Mouse (Mus musculus): Measurements from ENCODE around the gene Kcnma1. TPM values are rescaled to one million over a fixed set of nuclear protein-coding genes. Genes with fewer than 3 reads are reported as not detected.

Gene Kcnma1
- polyA plus RNA-seq, 1 experiment from 2014 or later: 0.39 TPM

DNA sequence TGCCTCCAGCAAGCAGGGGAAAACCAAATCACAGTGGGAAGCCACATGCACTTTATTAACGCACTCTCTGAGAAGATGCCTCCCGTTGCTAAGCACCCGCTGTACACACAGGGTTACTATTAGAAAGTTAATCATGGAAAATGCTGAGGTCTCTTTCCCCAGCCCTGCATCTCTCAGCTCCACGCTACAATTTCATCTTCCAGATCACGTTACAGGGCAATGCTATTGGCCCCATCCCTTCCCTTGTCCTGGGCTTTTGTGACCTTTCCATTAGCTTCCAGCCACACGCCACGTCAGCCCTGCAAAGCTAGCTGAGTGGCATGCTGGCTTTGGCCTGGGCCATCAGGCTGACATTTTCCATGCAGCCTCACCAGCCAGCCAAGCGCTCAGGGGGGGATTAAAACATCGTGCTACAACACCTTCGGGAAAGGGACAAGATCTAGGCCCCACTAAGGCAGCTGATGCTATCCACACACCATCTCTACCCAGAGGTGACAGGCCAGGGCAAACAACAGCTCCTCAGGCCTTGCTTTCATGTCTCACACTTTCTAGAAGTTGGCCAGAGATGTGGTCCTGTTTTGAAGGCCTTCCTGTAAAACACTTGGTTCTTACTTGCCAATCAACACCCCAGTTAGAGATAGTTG lies 111.5 kb downstream of the Kcnma1 start:
- no peak overlapping the region for H3K27ac ChIP-seq (ENCODE audit: low read depth, low read length)
- no peaks in the 10 kb centered on the region for H3K27me3 ChIP-seq (ENCODE audit: control insufficient read depth, insufficient read depth, low read length)
- H3K9me3 ChIP-seq (replicated peaks; ENCODE audit: control insufficient read depth, low read length): no peaks in the 10 kb centered on the region
- H3K4me1 ChIP-seq (ENCODE audit: control insufficient read depth, insufficient read depth, low read length): peaks cover 4% of the 10 kb centered on the region
- WGBS (ENCODE audit: insufficient replicate concordance): 43% methylated on average over 10 of the region's 10 CpGs
- H3K4me2 ChIP-seq: no peak overlapping the region
- H3K36me3 ChIP-seq (ENCODE audit: control insufficient read depth, insufficient read depth, low read length): no peaks in the 10 kb centered on the region
- no peak overlapping the region for H3K9ac ChIP-seq (ENCODE audit: low read depth, low read length)
- H3K4me3 ChIP-seq (ENCODE audit: low read depth, low read length): no peak overlapping the region
- no peak for ATAC-seq (replicated peaks; ENCODE audit: insufficient number of reproducible peaks, low FRiP score, low TSS enrichment)

DNA sequence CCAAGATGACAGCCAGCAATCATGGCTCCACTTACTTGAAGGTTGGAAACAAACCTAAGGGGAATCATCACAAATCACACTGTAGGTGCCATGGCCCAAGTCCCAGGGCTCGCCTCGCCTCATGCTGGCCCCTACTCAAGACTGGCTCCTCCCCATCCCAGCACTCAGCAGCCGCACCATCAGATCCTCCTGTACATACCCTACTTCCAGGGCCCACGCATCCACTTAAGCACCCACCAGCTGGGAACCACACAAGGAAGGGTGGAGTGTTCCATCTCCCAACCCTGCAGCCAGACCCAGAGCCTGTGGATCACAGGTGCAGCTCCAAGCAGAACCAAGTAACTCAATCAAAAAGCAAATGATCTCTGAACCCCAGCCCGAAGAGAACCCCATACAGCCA lies 114.8 kb downstream of the Kcnma1 start:
- H3K9ac ChIP-seq (ENCODE audit: low read depth, low read length): no peak overlapping the region
- H3K4me1 ChIP-seq (ENCODE audit: control insufficient read depth, insufficient read depth, low read length): peaks cover 4% of the 10 kb centered on the region
- no peak for ATAC-seq (replicated peaks; ENCODE audit: insufficient number of reproducible peaks, low FRiP score, low TSS enrichment)
- H3K36me3 ChIP-seq (ENCODE audit: control insufficient read depth, insufficient read depth, low read length): no peaks in the 10 kb centered on the region
- H3K27me3 ChIP-seq (ENCODE audit: control insufficient read depth, insufficient read depth, low read length): no peaks in the 10 kb centered on the region
- H3K9me3 ChIP-seq (replicated peaks; ENCODE audit: control insufficient read depth, low read length): no peaks in the 10 kb centered on the region
- whole genome bisulfite sequencing (ENCODE audit: insufficient replicate concordance): 71% methylated on average over 5 of the region's 5 CpGs
- no peak overlapping the region for H3K4me3 ChIP-seq (ENCODE audit: low read depth, low read length)
- H3K4me2 ChIP-seq: no peak overlapping the region
- no peak overlapping the region for H3K27ac ChIP-seq (ENCODE audit: low read depth, low read length)

DNA sequence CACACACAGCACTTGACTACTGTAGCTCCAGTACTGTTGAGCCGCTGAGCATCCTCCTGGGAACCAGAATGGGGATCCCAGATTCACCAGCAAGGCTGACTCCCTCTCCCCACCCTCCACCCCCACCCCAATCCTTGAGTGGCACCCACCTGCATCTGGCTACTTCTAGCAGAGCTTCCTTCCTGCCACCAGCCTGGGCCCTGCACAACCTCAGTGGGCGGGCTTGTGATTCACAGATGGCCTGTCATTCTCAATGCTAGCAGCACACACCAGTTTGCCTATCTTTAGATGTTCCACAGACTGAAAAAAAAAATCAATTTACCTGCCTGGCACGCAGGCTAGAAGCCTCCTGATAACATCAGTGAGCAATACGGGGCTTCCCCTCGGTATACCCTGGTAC lies 116.5 kb downstream of the Kcnma1 start:
- no peaks in the 10 kb centered on the region for H3K36me3 ChIP-seq (ENCODE audit: control insufficient read depth, insufficient read depth, low read length)
- no peak overlapping the region for H3K4me3 ChIP-seq (ENCODE audit: low read depth, low read length)
- H3K4me2 ChIP-seq: no peak overlapping the region
- no peak overlapping the region for H3K27ac ChIP-seq (ENCODE audit: low read depth, low read length)
- no peaks in the 10 kb centered on the region for H3K27me3 ChIP-seq (ENCODE audit: control insufficient read depth, insufficient read depth, low read length)
- H3K4me1 ChIP-seq (ENCODE audit: control insufficient read depth, insufficient read depth, low read length): peaks cover 2% of the 10 kb centered on the region
- 70% methylated on average over 5 of the region's 5 CpGs for WGBS (ENCODE audit: insufficient replicate concordance)
- no peak for ATAC-seq (replicated peaks; ENCODE audit: insufficient number of reproducible peaks, low FRiP score, low TSS enrichment)
- H3K9ac ChIP-seq (ENCODE audit: low read depth, low read length): no peak overlapping the region
- H3K9me3 ChIP-seq (replicated peaks; ENCODE audit: control insufficient read depth, low read length): no peaks in the 10 kb centered on the region

GRCm38 (mm10) chr14:23896036-23896435 lies 118.3 kb downstream of the Kcnma1 start:
- no peak overlapping the region for H3K27ac ChIP-seq (ENCODE audit: low read depth, low read length)
- H3K4me1 ChIP-seq (ENCODE audit: control insufficient read depth, insufficient read depth, low read length): no peaks in the 10 kb centered on the region
- H3K9me3 ChIP-seq (replicated peaks; ENCODE audit: control insufficient read depth, low read length): no peaks in the 10 kb centered on the region
- no peaks in the 10 kb centered on the region for H3K27me3 ChIP-seq (ENCODE audit: control insufficient read depth, insufficient read depth, low read length)
- H3K4me3 ChIP-seq (ENCODE audit: low read depth, low read length): no peak overlapping the region
- no peaks in the 10 kb centered on the region for H3K36me3 ChIP-seq (ENCODE audit: control insufficient read depth, insufficient read depth, low read length)
- ATAC-seq (replicated peaks; ENCODE audit: insufficient number of reproducible peaks, low FRiP score, low TSS enrichment): no peak
- no peak overlapping the region for H3K4me2 ChIP-seq
- WGBS (ENCODE audit: insufficient replicate concordance): 78% methylated on average over 3 of the region's 3 CpGs
- H3K9ac ChIP-seq (ENCODE audit: low read depth, low read length): no peak overlapping the region

DNA sequence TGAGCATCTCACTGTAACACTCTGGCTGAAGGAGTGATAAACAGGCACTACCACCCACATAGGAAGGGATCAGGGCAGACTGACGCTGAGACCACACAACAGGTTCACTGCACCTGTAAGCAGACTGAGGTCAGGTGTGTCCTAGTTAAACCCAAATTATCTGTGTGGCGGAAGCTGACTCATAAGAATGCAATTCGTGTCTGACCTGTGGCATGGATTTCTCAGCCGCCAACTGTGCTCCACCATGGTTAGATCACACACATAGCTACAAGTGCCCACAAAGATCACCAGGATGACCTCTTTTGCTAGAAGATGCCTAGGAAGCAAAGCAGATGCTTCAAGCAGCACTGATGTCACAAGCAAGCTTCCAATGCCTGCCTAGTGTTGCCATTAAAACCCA lies 128.2 kb downstream of the Kcnma1 start:
- Histone ChIP-seq H3K4me1 (ENCODE audit: control insufficient read depth, insufficient read depth, low read length) (0 out of 2 replicates have a peak, but pooled peaks cover 3% of the 10 kb centered on the region), H3K4me2 (no peak overlapping the region), H3K4me3 (ENCODE audit: low read depth, low read length) (no peak overlapping the region), H3K9ac (ENCODE audit: low read depth, low read length) (no peak overlapping the region), H3K27ac (ENCODE audit: low read depth, low read length) (no peak overlapping the region), H3K36me3 (ENCODE audit: control insufficient read depth, insufficient read depth, low read length) (no peaks in the 10 kb centered on the region), H3K27me3 (ENCODE audit: control insufficient read depth, insufficient read depth, low read length) (no peaks in the 10 kb centered on the region), H3K9me3 (replicated peaks; ENCODE audit: control insufficient read depth, low read length) (no peaks in the 10 kb centered on the region)
- no peak for ATAC-seq (replicated peaks; ENCODE audit: insufficient number of reproducible peaks, low FRiP score, low TSS enrichment)
- 58% methylated on average over 4 of the region's 4 CpGs for WGBS (ENCODE audit: insufficient replicate concordance)

DNA sequence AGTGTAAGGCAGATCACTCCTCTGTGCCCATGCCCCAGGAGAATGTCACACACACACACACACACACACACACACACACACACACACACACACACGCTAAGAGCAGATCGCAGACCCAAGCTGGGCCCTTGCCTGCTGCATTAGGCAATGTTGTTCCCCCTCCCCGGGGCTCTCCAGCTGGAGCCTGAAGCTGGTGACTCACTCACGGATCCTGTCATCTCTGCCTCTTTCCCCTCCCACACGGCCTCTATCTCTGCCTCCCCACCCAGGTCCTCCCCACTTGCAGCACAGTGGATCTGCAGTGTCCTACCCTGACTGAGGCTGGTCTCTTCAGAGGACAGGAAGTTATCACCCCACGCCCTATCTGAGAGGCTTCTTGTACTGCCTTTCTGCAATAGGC lies 128.8 kb downstream of the Kcnma1 start:
- no peaks in the 10 kb centered on the region for H3K36me3 ChIP-seq (ENCODE audit: control insufficient read depth, insufficient read depth, low read length)
- no peak for ATAC-seq (replicated peaks; ENCODE audit: insufficient number of reproducible peaks, low FRiP score, low TSS enrichment)
- H3K4me3 ChIP-seq (ENCODE audit: low read depth, low read length): no peak overlapping the region
- H3K27ac ChIP-seq (ENCODE audit: low read depth, low read length): no peak overlapping the region
- WGBS (ENCODE audit: insufficient replicate concordance): 28% methylated on average over 6 of the region's 6 CpGs
- no peak overlapping the region for H3K4me2 ChIP-seq
- H3K9ac ChIP-seq (ENCODE audit: low read depth, low read length): no peak overlapping the region
- 0 out of 2 replicates have a peak, but pooled peaks cover 3% of the 10 kb centered on the region for H3K4me1 ChIP-seq (ENCODE audit: control insufficient read depth, insufficient read depth, low read length)
- no peaks in the 10 kb centered on the region for H3K9me3 ChIP-seq (replicated peaks; ENCODE audit: control insufficient read depth, low read length)
- no peaks in the 10 kb centered on the region for H3K27me3 ChIP-seq (ENCODE audit: control insufficient read depth, insufficient read depth, low read length)

GRCm38 (mm10) chr14:23885071-23885470 lies 129.2 kb downstream of the Kcnma1 start:
- Histone ChIP-seq H3K36me3 (ENCODE audit: control insufficient read depth, insufficient read depth, low read length) (no peaks in the 10 kb centered on the region), H3K9ac (ENCODE audit: low read depth, low read length) (no peak overlapping the region), H3K27me3 (ENCODE audit: control insufficient read depth, insufficient read depth, low read length) (no peaks in the 10 kb centered on the region), H3K4me2 (no peak overlapping the region), H3K4me1 (ENCODE audit: control insufficient read depth, insufficient read depth, low read length) (0 out of 2 replicates have a peak, but pooled peaks cover 3% of the 10 kb centered on the region), H3K4me3 (ENCODE audit: low read depth, low read length) (no peak overlapping the region), H3K27ac (ENCODE audit: low read depth, low read length) (no peak overlapping the region), H3K9me3 (replicated peaks; ENCODE audit: control insufficient read depth, low read length) (no peaks in the 10 kb centered on the region)
- WGBS (ENCODE audit: insufficient replicate concordance): 74% methylated on average over 4 of the region's 4 CpGs
- ATAC-seq (replicated peaks; ENCODE audit: insufficient number of reproducible peaks, low FRiP score, low TSS enrichment): no peak

GRCm38 (mm10) chr14:23882001-23882400 lies 132.3 kb downstream of the Kcnma1 start:
- H3K4me2 ChIP-seq: no peak overlapping the region
- H3K27ac ChIP-seq (ENCODE audit: low read depth, low read length): no peak overlapping the region
- H3K9me3 ChIP-seq (replicated peaks; ENCODE audit: control insufficient read depth, low read length): no peaks in the 10 kb centered on the region
- H3K36me3 ChIP-seq (ENCODE audit: control insufficient read depth, insufficient read depth, low read length): no peaks in the 10 kb centered on the region
- ATAC-seq (replicated peaks; ENCODE audit: insufficient number of reproducible peaks, low FRiP score, low TSS enrichment): no peak
- H3K9ac ChIP-seq (ENCODE audit: low read depth, low read length): no peak overlapping the region
- H3K4me3 ChIP-seq (ENCODE audit: low read depth, low read length): no peak overlapping the region
- WGBS (ENCODE audit: insufficient replicate concordance): 50% methylated on average over 1 of the region's 1 CpGs
- H3K4me1 ChIP-seq (ENCODE audit: control insufficient read depth, insufficient read depth, low read length): peaks cover 8% of the 10 kb centered on the region; the same call in 1 of the 2 replicates
- H3K27me3 ChIP-seq (ENCODE audit: control insufficient read depth, insufficient read depth, low read length): no peaks in the 10 kb centered on the region

GRCm38 (mm10) chr14:23879331-23879730 lies 135.0 kb downstream of the Kcnma1 start:
- no peaks in the 10 kb centered on the region for H3K27me3 ChIP-seq (ENCODE audit: control insufficient read depth, insufficient read depth, low read length)
- no peaks in the 10 kb centered on the region for H3K9me3 ChIP-seq (replicated peaks; ENCODE audit: control insufficient read depth, low read length)
- WGBS (ENCODE audit: insufficient replicate concordance): 76% methylated on average over 3 of the region's 3 CpGs
- no peaks in the 10 kb centered on the region for H3K36me3 ChIP-seq (ENCODE audit: control insufficient read depth, insufficient read depth, low read length)
- no peak overlapping the region for H3K4me3 ChIP-seq (ENCODE audit: low read depth, low read length)
- H3K4me2 ChIP-seq: no peak overlapping the region
- H3K27ac ChIP-seq (ENCODE audit: low read depth, low read length): no peak overlapping the region
- no peak for ATAC-seq (replicated peaks; ENCODE audit: insufficient number of reproducible peaks, low FRiP score, low TSS enrichment)
- no peak overlapping the region for H3K9ac ChIP-seq (ENCODE audit: low read depth, low read length)
- H3K4me1 ChIP-seq (ENCODE audit: control insufficient read depth, insufficient read depth, low read length): peaks cover 6% of the 10 kb centered on the region; the same call in 1 of the 2 replicates

Data from heart, embryonic 11.5 days (tissue).